Mouse (Mus musculus): ENCODE measurements around the gene Mccc2.

The Mccc2 gene

DNA sequence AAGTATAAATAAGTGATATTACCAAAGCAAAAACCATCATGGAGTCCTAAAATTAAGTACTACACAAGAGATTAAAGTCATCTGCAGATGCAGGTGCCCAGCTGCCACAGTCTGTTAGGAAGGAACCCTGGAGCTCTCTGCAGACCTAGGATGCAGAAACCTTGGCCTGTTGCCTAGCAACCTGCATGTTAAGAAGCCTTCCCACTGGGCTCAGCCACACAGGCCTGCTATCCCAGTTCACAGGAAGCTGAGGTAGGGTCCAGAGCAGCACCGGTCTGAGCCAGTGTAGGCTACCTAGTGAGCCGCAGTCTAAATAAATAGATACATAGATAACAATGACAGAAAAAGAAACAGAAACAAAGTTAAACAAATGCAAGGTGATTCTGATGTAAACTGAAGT lies 74.8 kb downstream of the Mccc2 start:
- in situ Hi-C loops (cut with MboI, MseI) = no loop called here

DNA sequence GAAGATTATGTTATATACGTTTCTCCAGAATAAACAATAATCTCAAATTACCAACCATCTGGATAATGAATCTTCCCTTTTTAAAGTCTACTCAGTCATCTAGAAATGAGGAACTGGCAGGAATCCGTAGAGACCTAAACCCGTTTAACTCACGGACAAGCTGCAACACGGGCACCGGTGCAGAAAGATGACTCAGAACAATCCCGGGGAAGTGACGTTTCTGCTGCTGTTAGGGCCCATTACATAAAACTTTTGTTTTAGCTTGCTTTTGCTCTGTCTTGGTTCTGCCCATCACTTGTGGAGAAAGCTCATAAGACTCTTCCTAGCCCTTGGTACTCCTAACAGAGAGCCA lies 76.1 kb downstream of the Mccc2 start:
- in situ Hi-C loops (cut with MboI, MseI) = loop anchor here (10.0 kb wide), 1 partner anchor 1276 kb away; no protein-coding TSS in a partner anchor

DNA sequence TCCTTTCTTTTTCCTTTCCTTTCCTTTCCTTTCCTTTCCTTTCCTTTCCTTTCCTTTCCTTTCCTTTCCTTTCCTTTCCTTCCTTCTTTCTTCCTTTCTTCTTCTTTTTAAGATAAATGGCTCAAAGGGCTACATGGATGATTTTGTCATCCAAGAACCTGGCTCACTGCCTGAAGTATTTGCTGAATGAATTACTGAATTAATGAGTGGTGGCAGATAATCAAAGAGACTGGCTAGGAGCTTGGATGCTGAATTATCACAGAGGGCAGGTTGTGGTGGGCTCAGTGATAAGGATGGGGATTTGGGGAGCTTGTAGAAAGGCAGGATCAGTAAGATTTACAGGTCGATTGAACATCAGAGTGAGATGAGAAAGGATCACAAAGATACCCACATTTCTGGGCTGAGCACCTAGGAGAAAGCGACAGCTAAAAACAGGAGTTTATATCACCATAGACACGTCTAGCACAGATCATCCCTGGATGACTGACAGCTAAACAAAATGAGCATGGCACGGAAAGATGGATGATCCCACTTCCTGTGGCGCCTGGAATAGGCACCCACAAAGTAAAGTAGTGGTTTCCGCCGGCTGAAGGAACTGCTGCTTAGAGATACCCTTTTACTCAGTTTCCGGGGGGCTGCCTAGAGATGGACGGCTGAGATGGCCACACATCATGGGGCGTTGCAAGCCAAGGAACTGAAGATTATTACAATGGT lies 76.7 kb downstream of the Mccc2 start:
- in situ Hi-C loops (cut with MboI, MseI) = loop anchor here (10.0 kb wide), 1 partner anchor 1276 kb away; no protein-coding TSS in a partner anchor

DNA sequence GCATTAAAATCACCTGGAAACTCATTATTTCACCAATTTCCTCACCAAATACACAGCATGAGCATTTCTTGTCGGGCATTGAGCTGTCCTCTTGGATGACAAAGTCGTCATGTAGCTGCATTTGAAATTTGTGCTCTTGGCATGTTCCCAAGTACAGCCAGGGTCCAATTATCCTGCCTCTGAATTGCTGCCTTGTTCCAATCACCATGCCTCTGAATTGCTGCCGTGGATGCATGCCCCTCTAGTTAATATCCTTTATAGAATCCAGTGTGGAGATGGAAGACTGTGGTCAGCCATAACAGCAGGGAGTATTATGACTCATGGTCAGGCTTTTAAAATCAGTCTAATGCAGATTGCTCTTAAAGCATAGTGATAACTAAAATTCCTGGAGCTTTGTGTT lies 77.7 kb downstream of the Mccc2 start:
- in situ Hi-C loops (cut with MboI, MseI) = loop anchor here (10.0 kb wide), 1 partner anchor 1277 kb away; no protein-coding TSS in a partner anchor

DNA sequence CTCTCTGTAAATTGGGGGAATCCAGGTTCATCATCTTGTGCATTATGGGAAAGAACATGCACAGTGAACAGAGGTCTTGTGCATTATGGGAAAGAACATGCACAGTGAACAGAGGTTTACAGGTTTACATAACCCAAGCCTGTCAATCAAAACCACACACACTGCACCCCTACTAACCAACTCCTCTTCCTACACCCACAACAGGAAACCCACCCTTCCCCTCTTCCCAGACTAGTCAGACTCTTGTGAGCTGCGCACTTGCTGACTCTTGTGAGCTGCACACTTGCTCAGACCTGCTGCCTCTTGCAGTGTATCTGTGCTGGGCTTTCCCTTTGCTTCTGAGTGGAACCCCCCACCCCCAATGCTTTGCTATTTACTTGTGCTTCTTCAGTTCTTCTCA lies 83.0 kb downstream of the Mccc2 start:
- in situ Hi-C loops (cut with MboI, MseI) = loop anchor here (10.0 kb wide), 1 partner anchor 1282 kb away; no protein-coding TSS in a partner anchor

DNA sequence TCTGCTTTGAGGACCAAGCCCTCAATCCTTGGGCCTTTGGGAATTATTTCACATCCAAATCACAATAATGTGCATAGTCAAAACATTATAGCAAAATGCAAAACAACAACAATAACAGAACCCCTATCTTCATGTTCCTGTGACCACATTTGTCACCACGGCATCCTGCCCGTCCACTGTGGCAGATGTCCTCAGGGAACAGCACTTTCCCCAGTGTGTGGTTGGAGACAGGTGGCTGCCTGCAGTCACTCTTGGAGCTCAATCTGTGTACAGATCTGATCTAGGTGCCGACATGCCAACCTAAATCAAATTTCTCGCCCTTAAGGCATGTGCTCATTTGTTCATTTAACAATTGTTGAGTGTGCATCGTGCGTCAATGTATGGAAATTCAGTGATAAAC lies 83.9 kb downstream of the Mccc2 start:
- in situ Hi-C loops (cut with MboI, MseI) = loop anchor here (10.0 kb wide), 1 partner anchor 1283 kb away; no protein-coding TSS in a partner anchor

DNA sequence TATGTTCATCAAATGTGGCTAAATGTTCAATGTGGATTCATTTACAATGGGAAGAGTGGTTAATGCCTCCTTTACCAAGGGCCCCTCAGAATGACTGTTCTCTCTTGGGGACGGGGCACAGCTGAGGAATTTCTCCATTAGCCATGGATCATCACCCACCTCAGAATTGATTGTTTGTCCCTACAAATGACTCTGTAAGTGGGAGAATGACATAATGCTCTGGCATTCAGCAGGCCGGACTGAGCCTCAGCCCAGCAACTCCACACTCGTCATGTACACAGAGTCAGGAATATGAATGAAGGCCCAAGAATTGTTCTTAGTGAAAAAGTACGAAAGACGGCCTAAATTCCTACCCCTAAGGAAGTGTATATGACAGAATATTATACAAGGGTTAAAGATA lies 89.2 kb downstream of the Mccc2 start:
- in situ Hi-C loops (cut with MboI, MseI) = no loop called here

DNA sequence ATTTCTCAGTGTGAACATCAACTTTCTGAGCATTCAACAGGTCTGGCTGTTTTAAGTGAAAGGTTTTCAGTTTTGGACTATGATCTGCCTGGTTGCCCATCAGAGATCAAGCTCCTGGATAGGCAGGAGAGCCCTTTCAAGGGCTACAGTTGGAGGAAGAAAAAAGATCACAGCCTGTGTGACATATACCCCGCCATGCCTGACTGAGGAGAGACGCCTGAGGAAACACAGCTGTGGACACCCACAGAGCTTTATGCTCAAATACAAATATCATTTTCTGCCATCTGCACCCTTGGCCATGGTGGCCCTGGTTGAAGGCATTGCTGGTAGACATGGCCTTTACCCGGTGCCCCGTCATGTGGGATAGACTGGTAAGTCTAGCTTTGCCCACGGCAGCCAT lies 99.8 kb downstream of the Mccc2 start:
- in situ Hi-C loops (cut with MboI, MseI) = no loop called here

DNA sequence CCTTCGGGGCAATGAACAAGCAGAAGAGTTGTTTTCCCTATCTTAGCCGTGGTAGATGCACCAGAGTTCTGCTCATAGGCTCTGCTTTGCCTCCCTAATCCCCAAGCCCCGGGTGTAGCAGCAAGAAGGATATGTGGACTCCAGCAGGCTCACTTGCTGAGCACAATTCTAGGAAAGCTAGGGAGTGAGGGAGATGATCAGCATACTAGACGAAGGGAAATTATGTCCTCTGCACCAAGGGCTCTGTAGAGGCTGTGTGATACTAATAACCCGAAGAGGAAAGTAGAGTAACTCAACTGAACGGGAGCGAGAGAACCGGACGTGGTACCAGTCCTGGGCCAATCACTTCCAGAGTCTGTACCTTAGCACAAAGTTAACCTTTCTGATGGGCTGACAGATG lies 114.5 kb downstream of the Mccc2 start, which contains the start of gene Cartpt:
Cartpt (minus strand) TSS at position 127 of the 400 bp plus-strand sequence.
- in situ Hi-C loops (cut with MboI, MseI) = no loop called here

DNA sequence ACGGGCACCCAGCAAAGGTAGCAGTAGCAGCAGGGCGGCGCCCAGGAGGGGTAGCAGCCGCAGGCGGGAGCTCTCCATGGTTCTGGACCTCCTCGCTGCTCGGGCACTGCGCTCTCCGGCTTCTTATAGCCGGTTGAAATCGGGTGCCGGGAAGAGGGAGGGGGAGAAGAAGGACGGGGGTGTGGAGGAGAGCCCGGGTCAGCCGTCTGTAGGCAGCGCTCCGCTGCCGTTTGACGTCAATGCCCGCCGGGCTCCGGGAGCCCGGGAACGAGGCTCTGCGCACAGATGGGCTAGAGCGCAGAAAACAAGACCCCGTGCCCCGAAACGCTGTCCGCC lies 114.9 kb downstream of the Mccc2 start:
- in situ Hi-C loops (cut with MboI, MseI) = no loop called here

DNA sequence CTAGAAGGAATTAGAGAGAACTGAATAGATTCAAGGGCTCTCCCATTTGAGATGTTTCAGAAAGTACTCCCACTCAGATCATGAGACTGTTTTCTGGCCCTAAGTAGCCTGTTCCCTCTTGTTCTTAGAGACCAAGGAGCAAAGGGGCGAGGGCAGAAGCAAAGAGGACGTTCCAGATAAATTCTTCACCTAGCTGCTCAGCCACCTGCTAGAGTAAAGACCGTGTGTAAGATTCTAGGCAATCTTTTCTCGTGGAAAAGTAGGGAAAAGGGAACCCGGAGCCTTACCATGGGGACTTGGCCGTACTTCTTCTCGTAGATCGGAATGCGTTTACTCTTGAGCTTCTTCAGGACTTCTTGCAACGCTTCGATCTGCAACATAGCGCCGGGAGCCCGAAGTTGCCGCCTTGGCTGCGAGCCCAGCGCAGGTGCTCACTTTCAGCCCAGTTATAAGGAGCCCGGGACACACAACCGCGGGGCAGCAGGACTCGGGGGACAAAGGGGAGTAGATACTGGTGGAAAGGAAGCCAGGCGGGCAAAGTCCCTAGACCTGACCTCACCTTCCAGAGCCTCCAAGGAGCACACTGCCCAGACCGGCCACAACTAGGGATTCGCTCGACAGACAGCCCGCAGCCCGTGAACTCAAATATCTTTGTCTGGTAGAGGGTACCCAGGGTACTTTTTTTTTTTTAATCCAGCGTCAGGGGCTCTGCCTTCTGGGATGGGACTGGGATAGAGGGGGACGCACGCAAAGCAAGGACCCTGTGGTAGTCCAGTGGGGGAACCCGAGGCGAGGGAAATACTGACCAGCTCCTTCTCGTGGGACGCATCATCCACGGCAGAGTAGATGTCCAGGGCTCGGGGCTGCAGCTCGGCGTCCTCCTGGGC lies 115.5 kb downstream of the Mccc2 start:
- in situ Hi-C loops (cut with MboI, MseI) = no loop called here

DNA sequence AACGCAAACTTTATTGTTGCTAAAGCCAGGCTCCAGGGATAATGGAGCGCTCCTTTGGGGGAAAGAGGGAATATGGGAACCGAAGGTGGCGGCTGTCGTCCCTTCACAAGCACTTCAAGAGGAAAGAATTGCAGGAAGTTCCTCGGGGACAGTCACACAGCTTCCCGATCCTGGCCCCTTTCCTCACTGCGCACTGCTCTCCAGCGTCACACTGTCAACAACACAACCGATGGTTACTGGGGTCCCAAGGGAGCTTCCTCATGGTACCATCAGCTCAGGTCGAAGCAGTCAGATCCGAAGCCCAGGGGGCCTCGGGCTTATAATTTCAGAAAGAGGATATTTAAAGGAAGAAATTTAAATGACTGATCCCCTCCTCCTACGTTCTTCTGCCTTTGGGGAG lies 116.6 kb downstream of the Mccc2 start:
- in situ Hi-C loops (cut with MboI, MseI) = no loop called here

Measured in regulatory T cell (primary cell).